Mouse (Mus musculus) lung, postnatal 0 days (tissue): ENCODE measurements around the gene A830005F24Rik.

Experiments used
- CTCF ChIP-seq: IDR thresholded peaks from 2 replicates; pipeline ENCODE4 v1.5.1; 2016; ENCODE audit warnings: antibody characterized with exemption, mild to moderate bottlenecking
- EP300 ChIP-seq: IDR thresholded peaks from 2 replicates; pipeline ENCODE4 v1.6.1; 2016; ENCODE audit warnings: antibody characterized with exemption, mild to moderate bottlenecking, control low read depth

- TF ChIP-seq CTCF (no peak), EP300 (no peak)
These were observed 40.1 kb downstream of the A830005F24Rik start for GRCm38 (mm10) chr13:48553511-48553910.
